Mouse (Mus musculus): ENCODE data around the gene Coro2b. TPM values are rescaled to one million over a fixed set of nuclear protein-coding genes. Genes with fewer than 3 reads are reported as not detected.

Gene Coro2b
- total RNA-seq, 4 experiments from 2014 or later: 2.8 to 5.2 (median 3.9) TPM

GRCm38 (mm10) chr9:62540166-62540565, 3.3 kb upstream of the Coro2b start:
- DNase-seq (ENCODE audit: low spot score in 2 of 2): no peak

GRCm38 (mm10) chr9:62539251-62539711, 2.4 kb upstream of the Coro2b start:
- no peak for DNase-seq (ENCODE audit: low spot score in 2 of 2)

DNA sequence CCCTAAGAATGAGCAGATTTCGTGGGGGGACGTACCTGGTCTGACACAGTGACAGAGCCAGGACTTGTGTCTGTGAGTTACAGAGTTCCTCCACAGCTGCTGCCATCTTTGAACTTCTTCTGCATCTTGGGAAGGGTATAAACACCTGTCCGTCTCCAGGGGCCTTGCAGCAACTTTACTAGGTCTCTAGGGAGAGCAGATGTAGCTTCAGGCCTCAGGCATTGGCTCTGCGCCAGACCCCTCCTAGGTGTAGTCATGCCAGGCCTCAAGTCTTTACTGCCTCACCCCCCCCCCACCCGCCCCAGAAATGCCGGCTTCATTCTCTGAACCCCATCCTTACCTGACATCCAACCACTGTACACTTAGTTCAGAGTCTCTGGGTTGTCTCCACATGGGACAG, 1.1 kb upstream of the Coro2b start:
- no peak for DNase-seq (ENCODE audit: low spot score in 2 of 2)

DNA sequence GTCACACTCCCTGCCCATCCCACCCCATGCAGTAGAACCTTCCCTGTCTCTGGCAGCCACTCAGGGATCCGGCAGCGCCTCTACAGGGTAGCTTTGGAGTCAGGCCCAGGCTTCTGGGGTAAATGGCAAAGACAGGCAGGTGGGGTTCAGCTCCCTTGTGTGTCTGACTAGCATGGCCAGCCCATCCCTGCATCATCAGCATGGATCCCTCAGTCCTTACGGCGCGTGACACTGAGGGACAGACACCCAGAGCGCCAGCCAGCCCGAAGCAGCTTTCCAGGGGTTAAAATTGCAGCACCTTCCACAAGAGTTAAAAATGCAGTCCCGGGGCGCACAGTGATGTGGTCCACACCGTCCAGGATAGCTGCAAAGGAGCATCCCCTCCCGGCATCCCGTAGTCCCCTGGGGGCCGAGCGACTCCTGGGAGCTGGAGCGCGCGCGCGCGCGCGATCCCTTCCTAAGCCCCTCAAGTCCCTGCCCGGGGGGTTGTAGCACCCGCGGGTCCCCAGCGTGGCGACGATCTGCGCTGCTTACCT, 657 bp downstream of the Coro2b start:
- no peak for DNase-seq (ENCODE audit: low spot score in 2 of 2)

- no peak for DNase-seq (ENCODE audit: low spot score in 2 of 2)
Observed at GRCm38 (mm10) chr9:62535566-62535965, 1.3 kb downstream of the Coro2b start.

GRCm38 (mm10) chr9:62534691-62535090, 2.2 kb downstream of the Coro2b start:
- DNase-seq (ENCODE audit: low spot score in 2 of 2): no peak

DNA sequence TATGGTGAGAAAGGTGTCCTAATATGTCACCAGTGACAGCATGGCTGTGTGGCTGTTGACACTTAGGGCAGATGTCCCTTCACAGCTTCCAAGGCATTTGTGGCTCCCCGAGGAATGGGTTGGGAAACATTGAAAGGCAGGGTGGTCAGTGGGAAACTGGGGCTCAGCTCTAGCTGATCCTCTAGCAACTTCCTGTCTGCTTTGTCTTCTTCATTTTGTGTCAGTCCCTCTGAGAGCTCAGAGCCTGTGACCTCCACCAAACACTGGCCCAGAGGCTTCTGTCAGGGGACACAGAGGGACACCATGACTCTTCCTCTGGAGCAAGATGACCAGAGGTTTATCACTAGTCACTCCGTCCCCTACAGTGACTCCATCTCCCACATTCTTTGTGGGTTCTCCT, 2.7 kb downstream of the Coro2b start:
- no peak for DNase-seq (ENCODE audit: low spot score in 2 of 2)

GRCm38 (mm10) chr9:62532876-62533275, 4.0 kb downstream of the Coro2b start:
- DNase-seq (ENCODE audit: low spot score in 2 of 2): no peak

- DNase-seq (ENCODE audit: low spot score in 2 of 2): peak; percentile 53 to 71
Observed at GRCm38 (mm10) chr9:62531459-62532275, 5.2 kb downstream of the Coro2b start.

GRCm38 (mm10) chr9:62528527-62528926, 8.3 kb downstream of the Coro2b start:
- DNase-seq (ENCODE audit: low spot score in 2 of 2): no peak

GRCm38 (mm10) chr9:62526858-62527257, 10.0 kb downstream of the Coro2b start:
- DNase-seq (ENCODE audit: low spot score in 2 of 2): no peak

DNA sequence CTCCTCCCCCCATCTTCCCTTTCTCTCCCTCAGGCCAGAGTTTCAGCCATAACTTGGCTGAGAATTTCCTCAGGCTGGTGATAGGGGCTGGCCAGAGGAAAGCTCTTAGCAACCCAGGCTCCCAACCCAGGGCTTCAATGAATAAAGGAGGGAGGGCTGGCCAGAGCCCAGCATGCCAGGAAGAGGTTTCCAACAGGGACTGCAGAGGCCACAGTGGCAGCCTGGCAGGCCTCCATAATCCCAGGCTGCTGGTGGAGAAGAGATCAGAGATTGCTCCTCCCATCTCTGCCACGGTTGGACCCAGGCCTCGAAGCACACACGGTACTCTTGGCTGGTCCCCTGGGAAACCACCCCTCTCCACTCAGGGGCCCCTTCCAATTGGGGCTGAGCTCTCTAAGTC, 10.4 kb downstream of the Coro2b start:
- DNase-seq (ENCODE audit: low spot score in 2 of 2): no peak

DNA sequence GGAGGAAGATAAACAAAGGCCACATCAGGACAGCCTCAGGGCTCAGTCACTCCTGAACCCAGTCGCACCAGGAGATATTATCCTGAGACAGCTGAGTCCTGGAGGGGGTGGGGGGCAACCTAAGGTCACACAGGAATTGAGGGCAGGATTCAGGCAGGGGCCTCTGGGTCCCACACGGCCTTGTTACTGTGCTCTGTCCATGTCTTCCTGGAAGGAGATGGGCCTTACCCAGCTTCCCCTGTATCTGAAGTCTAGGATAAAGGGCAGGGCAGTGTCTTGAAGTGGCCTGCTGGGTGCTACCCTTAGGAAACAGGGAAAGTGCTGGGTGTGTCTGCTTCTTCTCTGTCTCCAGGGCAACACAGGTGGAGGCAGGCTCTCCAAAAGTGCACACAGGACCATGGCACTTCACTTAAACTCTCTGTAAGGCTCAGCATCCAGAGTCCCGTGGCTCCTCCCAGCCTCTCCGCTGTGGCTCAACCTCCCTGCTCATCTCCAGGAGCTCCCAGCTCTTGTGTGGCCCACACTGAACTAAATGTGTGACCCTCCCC, 12.0 kb downstream of the Coro2b start:
- no peak for DNase-seq (ENCODE audit: low spot score in 2 of 2)

GRCm38 (mm10) chr9:62522791-62523471, 13.9 kb downstream of the Coro2b start:
- DNase-seq (ENCODE audit: low spot score in 2 of 2): no peak

DNA sequence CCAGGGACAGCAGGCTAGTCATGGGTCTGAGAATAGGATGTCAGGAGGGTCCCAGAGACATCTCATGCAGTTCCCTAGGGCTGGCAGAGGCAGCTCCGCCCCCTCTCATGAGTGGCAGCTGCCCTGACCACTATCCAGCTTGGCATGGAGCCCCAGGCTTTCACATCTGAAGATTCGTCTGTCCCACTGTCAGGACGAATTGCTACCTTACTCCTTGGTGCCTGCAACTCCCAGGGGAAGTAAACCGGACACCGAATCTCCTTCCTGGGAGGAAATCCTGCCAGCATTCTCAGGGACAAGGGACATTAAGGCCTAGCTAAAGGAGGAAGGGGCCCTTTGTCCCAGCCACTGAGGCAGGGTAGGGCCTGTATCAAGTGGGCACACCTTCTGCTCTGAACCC, 14.6 kb downstream of the Coro2b start:
- DNase-seq (ENCODE audit: low spot score in 2 of 2): no peak

GRCm38 (mm10) chr9:62521541-62521940, 15.3 kb downstream of the Coro2b start:
- DNase-seq (ENCODE audit: low spot score in 2 of 2): peak in 1 of 2 experiments; percentile 57

DNA sequence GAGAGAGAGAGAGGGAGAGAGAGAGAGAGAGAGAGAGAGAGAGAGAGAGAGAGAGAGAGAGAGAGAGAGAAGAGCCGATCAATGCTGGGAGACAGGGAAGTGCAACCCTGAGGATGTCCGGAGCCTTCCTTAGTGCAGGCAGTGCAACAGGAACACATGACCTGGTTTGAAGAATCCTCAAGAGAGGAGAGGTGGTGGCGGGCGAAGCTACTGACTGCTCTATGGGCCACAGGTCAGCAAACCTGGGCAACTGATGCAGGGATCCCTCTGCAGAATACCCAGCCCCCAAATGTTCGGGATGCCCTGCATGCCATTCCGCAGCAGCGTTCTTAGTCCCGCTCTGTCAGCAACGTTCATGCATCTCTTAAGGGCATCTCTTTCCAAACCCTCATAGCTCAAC, 15.9 kb downstream of the Coro2b start:
- no peak for DNase-seq (ENCODE audit: low spot score in 2 of 2)

DNA sequence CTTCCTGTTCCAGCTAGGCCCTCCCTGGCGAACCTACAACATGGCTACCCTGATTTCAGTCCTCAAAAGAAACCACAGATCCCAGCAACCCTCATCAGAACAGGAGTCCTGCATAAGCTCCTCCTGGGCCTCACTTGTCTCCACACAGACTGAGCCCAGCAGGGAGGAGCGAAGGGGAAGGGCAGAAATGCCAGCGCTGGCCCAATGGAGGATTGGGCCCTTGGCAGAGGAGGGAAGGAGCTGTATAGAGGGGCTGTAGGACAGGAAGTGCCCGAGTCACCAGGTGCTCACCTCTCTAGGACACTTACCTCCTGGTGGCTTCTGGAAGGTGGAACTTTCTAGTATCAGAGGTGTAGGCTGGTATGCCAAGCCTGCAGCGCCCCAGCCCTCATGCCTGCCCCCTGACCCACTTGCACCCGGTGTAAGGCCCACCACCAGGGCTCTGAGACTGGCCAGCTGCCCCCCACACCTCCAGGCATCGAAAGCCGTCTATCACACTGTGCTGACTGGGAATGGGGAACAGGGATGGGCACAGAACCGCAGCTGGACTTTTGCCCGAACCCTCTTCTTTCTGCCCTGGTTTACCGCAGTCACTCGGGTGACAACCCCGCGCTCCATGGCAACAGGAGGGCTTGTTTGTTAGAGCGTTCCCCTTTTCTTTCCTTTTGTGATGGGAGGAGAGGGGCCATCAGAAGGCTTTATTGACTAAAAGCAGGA, 16.9 kb downstream of the Coro2b start:
- no peak for DNase-seq (ENCODE audit: low spot score in 2 of 2)

DNA sequence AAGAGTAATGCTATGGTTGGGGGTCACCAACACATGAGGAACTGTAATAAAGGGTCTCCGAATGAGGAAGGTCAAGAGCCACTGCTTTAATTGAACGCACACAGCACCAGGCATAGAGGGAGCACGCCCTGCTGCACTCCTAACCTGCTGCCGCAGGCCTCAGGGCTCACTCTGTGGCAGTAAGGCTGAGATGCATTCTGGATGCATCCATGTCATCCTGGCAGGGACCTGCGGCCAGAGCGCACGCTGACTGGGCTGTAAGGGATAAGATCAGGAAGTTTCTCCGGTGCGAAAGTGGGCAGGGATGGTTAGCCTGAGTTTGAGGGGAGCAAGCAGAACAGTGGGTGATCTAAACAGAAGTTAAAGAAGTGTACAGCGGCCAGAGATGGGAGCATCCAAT, 17.5 kb downstream of the Coro2b start:
- no peak for DNase-seq (ENCODE audit: low spot score in 2 of 2)

- DNase-seq (ENCODE audit: low spot score in 2 of 2): no peak
Observed at GRCm38 (mm10) chr9:62518572-62518971, 18.3 kb downstream of the Coro2b start.

GRCm38 (mm10) chr9:62517112-62517957, 19.5 kb downstream of the Coro2b start:
- no peak for DNase-seq (ENCODE audit: low spot score in 2 of 2)

All from gastrocnemius, adult 8-10 months (tissue).